Mouse (Mus musculus) R1 (cell line): ENCODE results near the gene Stk4.

ENCODE experiments used
- DNase-seq: peaks from one replicate; pipeline ENCODE4 v3.0.0-alpha.2; 2018; ENCODE audit warnings: low read depth, low spot score

The Stk4 gene

DNA sequence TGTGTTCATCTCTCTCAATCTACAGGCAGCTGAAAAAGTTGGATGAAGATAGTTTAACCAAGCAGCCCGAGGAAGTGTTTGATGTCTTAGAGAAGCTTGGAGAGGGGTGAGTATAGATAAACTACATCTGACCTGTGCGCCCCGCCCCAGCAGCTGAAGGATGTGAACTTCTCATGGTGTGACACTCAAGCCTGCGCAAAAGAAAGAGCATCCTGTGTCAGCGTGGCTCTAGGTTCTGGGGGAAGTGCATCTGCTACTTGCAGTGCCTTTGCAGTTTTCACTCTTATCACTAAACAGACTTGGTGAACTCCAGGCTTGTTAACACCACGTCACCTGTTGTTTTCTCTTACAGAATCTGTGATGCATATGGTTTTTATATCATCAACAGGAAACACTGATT, 9.4 kb downstream of the Stk4 start:
- DNase-seq = no peak

DNA sequence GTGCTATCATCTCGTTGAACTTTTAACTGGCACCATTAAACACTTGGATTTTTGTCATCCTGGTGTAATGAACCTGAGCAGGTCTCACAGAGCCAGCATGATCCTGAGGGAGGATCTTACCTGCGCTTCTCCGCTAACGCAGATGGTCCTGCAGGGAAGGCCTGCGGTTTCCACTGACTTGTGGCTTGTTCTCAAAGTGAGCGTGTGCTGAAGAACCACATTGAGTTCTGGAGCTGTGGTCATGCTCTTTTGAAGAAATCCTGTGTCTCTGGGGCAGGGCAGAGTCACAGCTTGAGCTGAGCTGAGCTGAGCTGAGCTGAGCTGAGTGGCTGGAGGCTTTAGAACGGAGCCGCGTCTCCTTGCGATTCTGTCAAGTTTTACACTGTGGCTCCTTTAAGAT, 11.5 kb downstream of the Stk4 start:
- DNase-seq = no peak

DNA sequence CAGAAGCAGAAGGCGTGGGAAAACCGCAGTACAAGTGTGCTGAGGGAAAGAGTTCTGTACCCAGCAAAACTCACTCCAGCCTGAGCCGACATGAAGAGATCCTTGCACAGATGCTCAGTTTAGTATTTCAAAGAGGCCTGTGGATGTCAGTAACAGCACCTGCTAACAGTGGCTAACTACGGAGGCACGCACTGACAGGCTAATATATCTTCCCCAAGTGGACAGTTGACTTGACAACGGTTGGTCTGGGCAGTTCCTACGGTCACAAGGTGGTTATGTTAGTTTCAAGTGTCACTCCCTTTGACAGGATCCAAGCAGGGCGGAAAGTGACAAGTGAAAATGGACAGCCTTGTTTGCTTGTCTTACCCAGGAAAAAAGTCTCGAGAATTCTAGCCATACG, 12.1 kb downstream of the Stk4 start:
- no peak for DNase-seq

DNA sequence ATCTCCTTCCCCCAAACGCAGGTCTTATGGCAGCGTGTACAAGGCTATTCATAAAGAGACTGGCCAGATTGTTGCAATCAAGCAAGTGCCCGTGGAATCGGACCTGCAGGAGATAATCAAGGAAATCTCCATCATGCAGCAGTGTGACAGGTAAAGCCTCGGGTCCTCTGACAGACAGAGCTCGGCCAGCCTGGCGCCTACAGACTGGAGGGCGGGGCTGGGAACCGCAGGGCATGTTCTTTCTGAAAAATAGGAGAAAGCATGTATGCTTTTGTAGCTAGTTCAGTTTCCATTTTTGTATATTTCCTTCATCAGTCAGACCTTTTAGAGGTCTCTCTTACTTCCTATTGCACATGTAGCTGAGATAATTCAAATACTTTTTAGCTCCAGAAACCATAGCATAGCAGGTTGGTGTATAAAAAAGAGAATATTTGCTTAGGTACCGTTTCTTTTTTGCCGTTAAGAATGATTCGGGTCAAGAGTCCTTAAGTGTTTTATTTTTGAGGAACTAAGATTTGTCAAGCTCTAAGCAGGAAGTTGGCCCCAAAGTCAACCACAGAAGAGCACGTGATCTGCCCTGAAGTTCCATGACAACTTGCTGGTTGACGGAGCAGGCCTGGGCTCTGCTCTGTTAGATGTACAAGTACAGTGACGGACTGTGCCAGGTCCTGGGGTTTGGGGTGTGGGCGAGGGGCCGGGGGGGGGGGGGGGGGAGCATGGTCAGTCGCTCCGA, 13.7 kb downstream of the Stk4 start:
- no peak for DNase-seq

DNA sequence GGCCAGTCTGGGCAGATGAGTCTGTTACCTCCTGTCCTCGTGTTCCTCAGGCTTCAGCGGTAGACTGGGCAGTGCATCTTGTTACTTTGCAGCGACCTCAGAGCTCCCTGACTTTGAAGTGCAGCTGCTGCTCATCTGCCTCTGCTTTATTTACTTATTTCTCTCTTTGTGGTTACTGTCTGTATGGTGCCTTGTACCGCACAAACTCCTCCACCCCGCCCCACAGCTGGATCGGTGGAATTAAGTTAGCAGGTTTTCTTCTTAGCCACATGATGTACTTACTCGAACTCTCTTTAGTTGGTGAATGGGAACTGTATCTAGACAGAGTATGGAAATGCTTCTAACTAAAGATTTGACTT, 14.2 kb downstream of the Stk4 start:
- DNase-seq = no peak

DNA sequence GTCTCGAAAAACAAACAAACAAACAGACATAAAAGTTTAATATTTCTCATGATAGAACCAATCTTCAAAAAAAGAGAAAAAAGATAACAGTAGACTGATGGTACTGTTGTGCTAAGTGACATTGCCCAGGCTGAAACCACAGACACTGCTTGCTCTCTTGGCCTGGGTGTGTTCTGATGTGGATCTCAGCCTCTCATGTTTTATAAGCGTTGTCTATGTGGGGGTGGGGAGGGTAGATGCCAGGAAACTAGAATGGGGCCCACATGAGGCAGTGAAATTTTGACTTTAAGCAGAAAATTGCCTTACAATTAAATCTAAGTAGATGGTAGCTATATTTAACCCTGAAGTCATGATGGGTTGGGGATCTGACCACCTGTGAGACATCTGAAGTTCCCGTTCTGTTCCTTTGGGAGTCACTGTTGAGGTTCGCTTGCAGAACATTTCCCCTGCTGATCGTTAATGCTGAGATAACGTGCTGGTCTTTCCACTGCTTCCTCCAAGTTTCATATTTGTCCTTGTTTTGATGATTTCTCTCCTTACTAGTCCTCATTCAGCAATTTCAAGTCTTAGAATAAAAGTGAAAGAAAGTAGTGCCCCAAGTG, 17.4 kb downstream of the Stk4 start:
- no peak for DNase-seq

DNA sequence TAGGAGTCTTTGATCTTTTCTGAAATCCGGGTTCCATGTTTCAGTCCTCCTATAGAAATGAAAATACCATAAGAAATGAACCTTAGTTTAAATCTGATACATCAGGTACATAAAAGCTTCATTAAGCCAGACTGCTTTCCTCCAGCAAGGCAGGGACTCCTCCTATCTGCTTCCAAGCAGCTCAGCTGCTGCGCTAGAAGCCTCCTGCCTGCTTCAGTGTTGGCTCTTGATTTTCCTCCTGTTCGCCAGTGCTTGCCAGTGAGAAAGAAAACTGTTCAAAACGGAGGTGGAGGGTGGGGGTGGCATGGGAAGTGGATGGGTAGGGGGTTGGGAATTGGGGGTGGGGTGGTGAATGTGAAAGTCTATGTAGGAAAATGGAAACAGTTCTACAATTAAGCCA, 19.4 kb downstream of the Stk4 start:
- no peak for DNase-seq

DNA sequence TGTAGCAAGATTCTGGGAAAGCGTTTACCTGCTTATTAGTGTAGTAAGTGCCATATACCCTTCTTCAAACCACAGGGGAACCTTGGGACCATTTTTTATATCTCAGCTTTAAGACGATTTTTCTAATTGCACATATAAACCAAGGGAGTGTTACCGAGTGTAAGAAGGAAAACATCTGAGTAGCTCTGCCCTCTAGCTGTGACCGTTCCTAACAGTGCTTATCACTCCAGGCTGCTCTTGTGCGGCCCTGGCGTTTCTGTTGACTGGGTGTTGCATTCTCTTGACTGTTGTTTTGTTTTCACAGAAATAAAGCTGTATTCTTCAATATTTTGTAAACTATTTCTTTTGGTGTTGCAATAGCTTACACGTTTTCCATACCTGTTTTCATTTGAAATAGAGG, 24.0 kb downstream of the Stk4 start:
- DNase-seq = no peak

DNA sequence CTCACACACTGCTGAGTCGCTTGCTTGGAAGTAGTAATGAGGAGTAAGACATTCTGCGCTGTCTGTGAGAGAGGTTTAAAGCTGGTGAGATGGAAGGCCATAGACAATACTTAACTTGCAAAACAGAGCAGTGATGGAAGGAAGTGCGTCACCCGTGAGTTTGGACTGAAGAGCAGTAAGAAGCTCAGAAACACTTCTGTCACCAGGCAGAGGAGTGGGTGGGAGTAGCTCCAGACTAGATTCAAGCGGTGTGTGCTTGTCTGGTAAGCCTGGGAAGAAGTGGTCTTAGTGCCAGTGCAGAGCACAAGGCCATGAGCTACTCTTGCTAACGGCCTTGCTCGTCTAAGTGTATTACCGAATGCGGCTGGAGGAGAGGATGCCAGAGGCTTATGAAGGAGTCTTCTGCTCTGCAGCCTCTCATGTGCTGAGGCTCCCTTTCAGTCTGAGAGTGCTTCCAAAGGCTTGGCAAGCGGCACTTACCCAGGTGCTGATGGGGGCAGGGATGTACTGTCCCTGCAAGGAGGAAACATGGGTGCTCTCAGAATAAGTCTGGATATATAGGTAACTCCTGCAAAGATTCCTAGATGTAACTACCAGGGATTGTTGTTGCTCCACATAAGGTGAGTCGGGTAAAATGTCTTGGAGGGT, 28.6 kb downstream of the Stk4 start:
- no peak for DNase-seq

DNA sequence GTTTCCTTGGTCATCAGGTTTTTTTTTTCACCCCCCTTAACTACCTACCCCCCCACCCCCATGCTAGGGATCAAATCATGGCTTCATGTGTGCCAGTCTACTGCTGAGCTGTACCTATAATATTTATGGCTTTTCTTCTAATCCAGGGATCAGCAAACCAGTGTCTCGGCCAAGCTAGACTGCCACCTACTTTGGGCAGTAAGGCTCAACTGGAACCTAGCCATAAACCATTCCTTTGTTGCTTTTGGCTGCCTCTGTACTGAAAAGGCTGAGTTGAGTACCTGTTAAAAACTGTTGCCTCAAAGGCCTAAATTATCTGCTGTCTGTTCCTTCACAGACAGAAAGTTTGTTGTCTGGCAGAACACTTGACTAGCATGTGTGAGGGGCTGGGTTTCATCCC, 31.8 kb downstream of the Stk4 start:
- DNase-seq = no peak

DNA sequence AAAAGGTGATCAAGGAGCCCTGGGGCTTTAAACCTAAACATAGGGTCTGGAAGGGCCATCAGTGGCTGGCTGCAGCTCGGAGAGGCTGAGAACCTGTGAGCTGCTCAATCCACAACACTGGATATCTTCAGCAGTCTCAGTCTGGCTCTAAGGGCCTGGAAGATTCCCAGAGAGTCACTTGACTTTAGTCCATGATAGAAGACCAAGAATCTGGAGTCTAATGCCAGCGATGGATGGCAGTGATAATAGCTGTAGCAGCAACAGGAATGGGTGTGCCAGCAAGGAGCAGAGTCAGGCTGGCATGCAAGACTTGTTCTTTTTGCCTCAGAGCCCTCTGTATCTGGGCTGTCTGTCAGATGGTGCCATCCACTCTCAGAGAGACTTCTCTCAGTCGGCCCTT, 32.2 kb downstream of the Stk4 start:
- no peak for DNase-seq

DNA sequence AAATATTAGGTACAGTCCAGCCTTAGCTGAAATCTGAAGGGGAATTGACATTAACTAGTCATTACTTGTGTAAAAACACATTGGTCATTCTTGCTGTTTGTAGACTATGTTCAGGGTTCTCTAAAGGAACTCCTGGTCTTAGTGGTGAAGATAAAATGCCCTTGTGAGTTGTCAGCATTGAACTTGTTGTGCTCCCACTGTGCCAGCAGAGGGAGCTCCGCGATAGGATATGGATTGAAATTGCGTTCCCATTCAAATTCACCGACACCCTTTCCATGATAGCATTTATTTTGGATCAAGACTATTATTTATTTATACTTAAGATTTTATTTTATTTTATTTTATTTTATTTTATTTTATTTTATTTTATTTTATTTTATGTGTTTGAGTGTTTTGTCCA, 33.4 kb downstream of the Stk4 start:
- DNase-seq = peak; percentile 36

DNA sequence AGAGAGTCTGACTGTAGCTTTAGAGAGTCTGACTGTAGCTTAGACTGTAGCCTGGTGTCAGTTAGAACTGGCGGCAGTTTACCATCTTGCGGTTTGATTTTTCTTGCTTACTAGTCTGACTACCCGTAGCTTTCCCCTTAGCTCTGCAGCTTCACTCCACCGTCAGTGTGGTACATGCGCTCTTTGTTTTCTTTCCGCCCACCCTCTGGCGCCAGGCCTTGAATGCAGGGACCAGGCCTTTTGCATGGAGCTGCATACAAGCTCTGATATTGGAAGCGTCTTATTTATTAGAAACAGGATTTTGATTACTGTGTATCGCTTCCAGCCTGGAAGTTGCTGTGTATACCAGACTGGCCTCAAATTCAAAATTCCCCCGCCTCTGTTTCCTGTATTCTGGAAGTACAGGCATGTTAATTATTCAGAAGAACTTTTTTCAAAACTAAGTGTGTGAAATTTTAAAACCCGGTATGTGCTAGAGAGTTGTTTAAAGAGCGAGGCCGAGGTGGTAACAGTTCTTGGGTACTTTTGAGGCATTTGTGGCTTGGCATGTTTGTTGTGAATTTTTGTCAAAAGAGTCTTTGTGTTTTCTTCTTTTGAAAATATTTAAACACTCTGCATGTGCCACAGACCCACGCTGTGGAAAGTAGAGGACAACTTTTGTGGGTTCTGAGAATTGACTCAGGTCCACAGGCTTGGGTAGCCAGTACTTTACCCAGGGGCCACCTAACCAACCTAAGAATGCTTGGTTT, 36.3 kb downstream of the Stk4 start:
- no peak for DNase-seq

DNA sequence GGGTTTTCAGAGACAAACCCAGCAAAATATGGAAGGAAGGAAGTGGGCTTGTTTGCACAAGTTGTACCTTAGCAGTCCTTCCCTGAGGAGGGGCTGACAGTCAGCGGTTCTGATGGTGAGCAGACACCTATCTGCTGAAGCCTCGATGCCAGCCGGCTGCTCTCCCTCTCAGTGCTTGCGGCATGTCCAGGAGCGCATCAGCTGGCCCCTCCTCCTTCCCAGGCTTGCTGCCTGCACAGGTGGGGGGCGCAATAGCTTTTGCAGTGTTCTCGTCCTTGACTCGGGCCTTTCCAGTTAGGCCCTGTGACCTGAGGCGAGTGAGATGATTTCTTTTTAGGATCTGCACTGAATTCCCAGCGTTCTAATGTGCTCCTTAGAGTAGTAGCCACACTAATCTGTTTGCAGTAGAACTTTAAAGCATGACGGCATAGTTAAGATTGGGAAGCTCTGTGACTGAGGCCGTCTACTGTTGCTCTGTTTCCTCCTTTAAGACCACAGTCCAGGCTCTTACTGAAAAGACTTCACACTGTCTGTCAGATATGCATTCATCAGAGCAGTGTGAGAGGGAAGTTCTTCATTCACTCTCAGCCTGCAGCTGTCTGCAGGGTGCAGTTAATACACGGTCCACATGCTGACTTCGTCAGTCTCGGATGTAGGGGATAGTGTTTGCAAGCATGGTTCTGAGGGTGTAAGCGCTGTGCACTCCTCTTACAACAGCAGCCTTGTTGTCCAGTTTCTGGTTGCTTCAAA, 37.2 kb downstream of the Stk4 start:
- peak; percentile 44 for DNase-seq

DNA sequence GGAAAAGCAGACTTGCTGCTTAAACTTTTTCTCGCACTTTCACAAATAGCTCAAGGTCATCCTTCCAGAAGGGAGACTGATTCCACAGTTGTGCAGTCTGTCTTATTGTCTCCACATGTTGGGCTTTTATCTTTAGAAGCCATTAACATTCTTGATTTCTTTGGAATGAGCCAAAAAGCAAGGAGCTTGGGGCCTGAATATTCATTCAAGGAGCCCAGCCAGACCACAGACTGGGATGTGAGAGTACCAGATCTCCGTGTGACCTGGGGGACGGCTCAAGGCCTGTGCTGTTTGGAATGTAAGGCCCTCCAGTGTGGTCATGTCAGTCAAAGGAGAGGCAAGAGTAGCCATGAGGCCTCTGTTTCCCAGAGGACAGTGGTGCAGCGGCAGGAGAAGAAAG, 38.4 kb downstream of the Stk4 start:
- DNase-seq = peak; percentile 60

DNA sequence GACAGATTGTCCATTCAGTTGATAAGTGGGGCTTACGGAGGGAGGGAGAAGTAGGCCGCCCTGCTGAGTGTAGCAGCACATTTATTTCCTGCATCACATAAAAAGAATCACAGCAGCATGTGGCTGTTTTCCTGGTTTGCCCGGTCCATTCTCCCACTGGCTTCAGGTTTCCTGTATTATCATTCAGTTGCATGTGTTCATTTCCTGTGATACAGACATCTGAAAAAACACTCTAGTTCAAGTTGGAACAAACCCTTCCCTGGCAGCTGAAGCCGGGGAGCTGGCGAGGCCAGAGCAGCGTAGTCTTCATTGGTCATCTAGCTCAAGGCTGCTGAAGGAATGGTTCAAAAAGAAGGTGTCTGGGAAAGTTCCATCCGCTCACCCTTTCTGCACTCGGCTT, 41.4 kb downstream of the Stk4 start:
- DNase-seq = no peak

DNA sequence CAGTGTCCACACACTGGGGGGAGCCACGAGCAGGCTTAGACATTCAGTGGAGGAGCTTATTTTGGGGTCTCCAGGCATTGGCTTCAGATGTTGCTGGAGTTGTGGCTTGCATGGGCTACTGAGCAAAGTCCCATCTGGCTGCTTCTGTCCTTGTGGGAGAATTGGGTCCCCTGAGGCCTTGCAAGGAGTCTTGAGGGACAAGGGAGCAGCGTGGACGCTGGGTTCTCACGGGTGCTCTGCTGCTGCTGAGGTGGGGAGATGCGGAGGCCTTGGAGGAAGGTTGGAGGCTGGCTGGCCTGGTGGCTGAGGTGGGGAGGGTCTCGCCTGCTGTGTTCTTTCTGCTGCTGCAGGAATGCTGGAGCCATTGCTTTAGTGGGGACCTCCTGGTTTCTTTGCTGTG, 43.9 kb downstream of the Stk4 start:
- DNase-seq = no peak

DNA sequence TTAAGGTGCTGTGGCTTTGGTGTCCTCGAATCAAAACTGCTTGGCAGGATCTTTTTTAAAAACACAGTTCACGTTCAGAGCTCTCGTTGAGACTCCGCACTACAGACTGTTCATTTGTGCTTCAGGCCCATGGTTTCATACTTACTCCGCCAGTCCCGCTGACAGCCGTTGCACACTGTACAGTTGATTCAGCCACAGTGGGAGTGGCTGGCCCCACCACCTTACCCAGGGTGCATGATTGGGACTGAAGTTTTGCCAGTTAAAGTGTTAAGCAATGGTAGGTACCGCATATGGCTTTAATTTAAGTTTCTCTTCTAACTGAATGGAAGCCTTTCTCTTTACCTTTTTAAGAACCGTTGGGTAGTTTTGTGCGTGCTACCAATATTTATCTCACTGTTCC, 45.4 kb downstream of the Stk4 start:
- DNase-seq = no peak

DNA sequence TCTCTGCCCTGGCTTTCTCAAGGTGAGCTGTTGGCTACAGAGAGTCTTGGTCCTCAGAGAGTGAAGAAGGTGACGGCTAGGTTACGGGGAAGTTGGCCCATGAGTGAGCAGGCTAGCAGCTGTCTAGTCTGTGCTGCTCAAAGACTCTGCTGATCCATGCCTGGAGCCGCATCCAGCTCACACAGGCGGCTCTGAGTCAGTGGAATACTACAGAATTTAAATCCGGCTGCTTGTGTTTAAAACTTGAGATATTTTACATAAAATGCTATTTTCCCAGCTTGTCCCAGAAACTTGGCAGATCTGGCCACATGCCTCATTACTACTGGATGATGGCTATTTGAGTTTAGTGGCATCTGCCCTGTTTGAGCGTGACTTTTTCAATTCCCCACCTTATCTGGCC, 49.4 kb downstream of the Stk4 start:
- no peak for DNase-seq

DNA sequence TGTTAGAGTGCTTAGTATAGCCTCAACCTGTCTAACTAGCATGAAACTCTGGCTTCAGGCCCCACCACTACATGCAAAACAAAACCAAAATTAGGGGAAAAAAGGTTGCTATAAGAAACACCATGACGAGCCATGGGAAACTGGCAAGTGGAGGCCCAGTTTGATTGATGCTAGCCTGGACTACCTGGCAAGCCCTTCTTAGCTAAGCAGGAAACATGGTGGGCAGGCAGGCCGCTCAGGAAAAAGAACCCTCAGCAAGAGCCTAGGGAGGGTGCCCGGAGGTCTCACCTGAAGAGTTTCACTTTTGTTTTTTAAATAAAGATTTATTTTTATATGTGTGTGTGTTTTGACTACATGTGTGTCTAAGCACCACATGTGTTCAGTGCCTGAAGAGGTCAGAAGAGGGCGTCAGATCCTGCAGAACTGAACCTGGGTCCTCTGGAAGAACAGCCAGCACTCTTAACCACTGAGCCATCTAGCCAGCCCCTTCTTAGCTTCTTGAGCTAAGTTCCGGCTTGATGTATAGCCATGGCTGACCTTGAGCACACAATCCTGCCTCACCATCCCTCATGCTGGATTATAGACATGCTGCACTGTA, 53.1 kb downstream of the Stk4 start:
- no peak for DNase-seq

DNA sequence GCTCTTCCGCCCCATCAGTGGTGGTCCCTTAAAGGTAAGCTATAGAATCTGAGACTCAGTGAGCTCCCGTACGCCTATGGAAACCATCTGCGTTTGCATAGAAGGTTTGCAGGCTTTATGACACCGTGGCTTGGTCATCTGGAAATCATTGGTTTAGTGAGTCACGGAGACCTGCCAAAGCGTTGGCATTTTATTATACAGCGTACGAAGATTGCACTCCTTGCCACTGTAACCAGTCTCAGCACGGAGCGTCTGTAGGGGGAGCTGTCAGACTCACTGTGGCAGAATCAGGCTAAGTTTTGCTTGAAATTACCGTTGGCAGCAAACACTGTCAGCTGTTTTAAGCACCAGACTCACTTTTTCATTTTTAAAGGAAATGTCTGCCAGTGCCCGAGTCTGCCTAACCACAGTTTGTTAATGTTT, 56.4 kb downstream of the Stk4 start:
- DNase-seq = peak; percentile 31

DNA sequence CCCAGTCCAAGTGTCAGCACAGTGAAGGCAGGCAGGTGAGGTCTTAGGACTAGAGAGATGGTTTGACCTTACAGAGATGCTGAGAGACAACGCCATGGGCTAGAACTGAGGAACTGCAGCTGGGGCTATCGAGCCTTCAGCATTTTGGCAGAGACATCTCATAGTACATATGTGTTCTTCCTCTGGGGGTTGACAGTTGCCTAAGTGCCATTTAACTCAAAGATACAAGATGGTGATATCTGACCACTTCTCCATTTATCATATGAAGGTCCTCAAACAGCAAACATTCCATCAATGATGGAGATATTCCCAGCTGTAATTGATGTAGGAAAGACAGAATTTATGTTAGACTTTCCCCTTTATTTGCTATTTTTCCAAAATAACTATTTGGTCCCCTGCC, 57.2 kb downstream of the Stk4 start:
- no peak for DNase-seq
